Mouse (Mus musculus) midbrain, postnatal 0 days (tissue): ENCODE data around the gene BC035044. TPM values are rescaled to one million over a fixed set of nuclear protein-coding genes. Genes with fewer than 3 reads are reported as not detected.
A peak's percentile ranks its signal among the peaks of the same experiment; 100 is the strongest.

Source experiments
- ATAC-seq: fragments of 200-750 bp; cut with Nextera tagmentation; 2 replicates; pipeline ENCODE4 v1.8.0; 2017; ENCODE audit warnings: moderate number of reproducible peaks, mild to moderate bottlenecking, moderate TSS enrichment, moderate library complexity; ENCODE audit not compliant: low FRiP score
- DNase-seq: peaks from one replicate; pipeline ENCODE4 v3.0.0-alpha.2; 2015; ENCODE audit warnings: low spot score
- H3K27ac ChIP-seq: fragments of 300-500 bp; sonication (generic); 2 replicates; pipeline ENCODE4 v1.5.1; 2014; ENCODE audit warnings: low read depth, mild to moderate bottlenecking, low read length, mixed read lengths
- H3K27me3 ChIP-seq: fragments of 300-500 bp; sonication (generic); 2 replicates; pipeline ENCODE4 v1.6.1; 2014; ENCODE audit warnings: low read length, control low read depth, mixed read lengths; ENCODE audit not compliant: insufficient read depth
- H3K36me3 ChIP-seq: fragments of 300-500 bp; sonication (generic); 2 replicates; pipeline ENCODE4 v1.6.1; 2014; ENCODE audit warnings: low read length, control low read depth, mixed read lengths; ENCODE audit not compliant: insufficient read depth
- H3K4me1 ChIP-seq: fragments of 300-500 bp; sonication (generic); 2 replicates; pipeline ENCODE4 v1.6.1; 2014; ENCODE audit warnings: mild to moderate bottlenecking, control low read depth, antibody characterized with exemption, low read length, mixed read lengths; ENCODE audit not compliant: insufficient read depth
- H3K4me2 ChIP-seq: fragments of 300-500 bp; sonication (generic); 2 replicates; pipeline ENCODE4 v1.6.1; 2014; ENCODE audit warnings: low read depth, mild to moderate bottlenecking, low read length, mixed read lengths; ENCODE audit not compliant: poor library complexity, severe bottlenecking
- H3K4me3 ChIP-seq: fragments of 300-500 bp; sonication (generic); 2 replicates; pipeline ENCODE4 v1.5.1; 2014; ENCODE audit warnings: low read depth, mild to moderate bottlenecking, low read length, moderate library complexity
- H3K9ac ChIP-seq: fragments of 300-500 bp; sonication (generic); replicated peaks from 2 replicates; pipeline ENCODE4 v1.6.1; 2014; ENCODE audit warnings: mild to moderate bottlenecking, low read length, moderate library complexity, mixed read lengths; ENCODE audit not compliant: poor library complexity, severe bottlenecking
- H3K9me3 ChIP-seq: fragments of 300-500 bp; sonication (generic); 2 replicates; pipeline ENCODE4 v1.6.1; 2016; ENCODE audit warnings: low read length, control low read depth
- CTCF ChIP-seq: IDR thresholded peaks from 2 replicates; pipeline ENCODE4 v1.5.1; 2016; ENCODE audit warnings: antibody characterized with exemption, mild to moderate bottlenecking
- WGBS: fragments of 180-500 bp; shearing (Covaris S2); extraction: QIAGEN DNeasy Blood & Tissue Kit; methylation state at CpG from one replicate; pipeline ENCODE4 v1.1.7; 2014; 5-methylcytosine and 5-hydroxymethylcytosine counted together
- polyA plus RNA-seq: library from polyadenylated mRNA; unstranded; fragments of >200 nt; fragmentation: Nextera tagmentation; extraction: Ambion mirVana; gene quantifications from 2 replicates; pipeline ENCODE4 v1.2.1, GENCODE M21; 2015
- total RNA-seq: library from RNA; depleted of rRNA; stranded (reverse); fragments of >200 nt; gene quantifications from 2 replicates; pipeline ENCODE4 v1.2.3, GENCODE M21; 2014

Gene BC035044
- total and polyA plus RNA-seq, 2 experiments from 2014 or later: 0.38 to 0.41 TPM

DNA sequence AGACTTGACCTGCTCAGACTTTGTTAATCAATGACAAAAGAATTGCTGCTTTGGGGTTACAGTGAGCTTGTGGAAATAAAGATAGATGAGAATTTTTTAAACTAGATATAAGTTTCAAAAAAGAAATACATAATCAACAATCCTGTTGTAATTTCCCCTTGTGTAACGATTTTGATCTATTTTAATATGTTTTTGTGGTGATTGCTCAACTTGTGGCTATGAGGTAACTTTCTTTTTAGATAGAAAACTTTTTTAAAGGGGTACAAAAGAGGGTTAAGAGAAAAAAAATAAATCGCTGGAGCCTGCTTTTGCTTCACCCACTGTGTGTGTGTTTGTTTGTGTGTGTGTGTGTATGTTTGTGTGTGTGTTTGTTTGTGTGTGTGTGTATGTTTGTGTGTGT lies 39.8 kb downstream of the BC035044 start:
- Histone ChIP-seq H3K4me2 (no peak overlapping the region), H3K9me3 (no peaks in the 10 kb centered on the region), H3K27ac (no peak overlapping the region), H3K4me1 (no peaks in the 10 kb centered on the region), H3K4me3 (no peak overlapping the region), H3K36me3 (no peaks in the 10 kb centered on the region), H3K9ac (no peak overlapping the region), H3K27me3 (no peaks in the 10 kb centered on the region)
- ATAC-seq (no peak), DNase-seq (no peak)
- no peak for TF ChIP-seq CTCF
- WGBS: 85% methylated on average over 2 of the region's 2 CpGs

DNA sequence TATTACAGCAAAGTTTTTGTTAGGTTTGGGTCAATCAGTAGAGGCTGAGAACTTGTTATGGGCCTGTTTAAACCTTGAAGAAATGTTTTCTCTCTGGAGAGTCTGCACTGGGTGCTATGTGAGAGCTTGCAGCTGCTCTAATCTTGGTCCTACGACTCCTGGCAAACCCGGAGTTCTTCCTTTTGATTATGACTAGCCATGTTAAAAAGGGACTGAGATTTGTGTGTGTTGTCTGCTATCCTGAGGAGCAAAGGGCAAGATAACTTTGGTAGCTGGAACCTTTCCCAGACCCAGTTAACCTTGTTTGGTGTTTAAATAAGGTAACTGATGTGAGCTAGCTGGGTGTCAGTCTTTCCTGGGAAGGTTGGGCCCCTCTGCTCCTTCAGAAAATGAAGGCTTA lies 40.3 kb downstream of the BC035044 start:
- 76% methylated on average over 2 of the region's 2 CpGs for WGBS
- no peak for DNase-seq
- H3K36me3 ChIP-seq: no peaks in the 10 kb centered on the region
- no peak for TF ChIP-seq CTCF
- ATAC-seq: no peak
- H3K9me3 ChIP-seq: no peaks in the 10 kb centered on the region
- H3K9ac ChIP-seq: no peak overlapping the region
- no peaks in the 10 kb centered on the region for H3K27me3 ChIP-seq
- no peak overlapping the region for H3K4me2 ChIP-seq
- no peaks in the 10 kb centered on the region for H3K4me1 ChIP-seq
- no peak overlapping the region for H3K4me3 ChIP-seq
- H3K27ac ChIP-seq: no peak overlapping the region

DNA sequence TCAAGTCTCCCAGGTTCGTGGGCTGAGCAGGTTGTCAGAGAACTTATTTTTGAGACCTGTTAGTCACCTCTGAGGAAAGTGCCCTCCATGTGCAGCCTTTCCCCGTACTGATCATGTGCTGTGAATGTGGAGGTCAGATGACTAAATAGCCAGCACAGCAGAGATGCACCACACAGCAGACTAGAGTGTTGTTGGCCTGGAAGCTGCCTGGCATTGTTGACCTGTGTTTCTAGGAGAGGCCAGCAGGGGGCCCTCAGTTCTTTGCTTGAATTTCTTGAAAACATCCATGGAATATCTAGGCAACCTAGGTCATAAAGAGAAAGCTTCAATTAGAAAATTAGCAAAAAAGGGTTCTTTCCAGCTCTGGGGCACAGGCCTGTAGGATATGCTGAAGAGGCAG lies 41.0 kb downstream of the BC035044 start:
- 55% methylated on average over 2 of the region's 2 CpGs for WGBS
- H3K27me3 ChIP-seq: no peaks in the 10 kb centered on the region
- H3K9me3 ChIP-seq: no peaks in the 10 kb centered on the region
- no peak overlapping the region for H3K27ac ChIP-seq
- no peaks in the 10 kb centered on the region for H3K36me3 ChIP-seq
- DNase-seq: peak; percentile 75
- no peak overlapping the region for H3K4me2 ChIP-seq
- peak; percentile 85 for TF ChIP-seq CTCF
- ATAC-seq: 0 out of 2 replicates have a peak, but pooled peaks have one; percentile 38
- no peak overlapping the region for H3K9ac ChIP-seq
- no peak overlapping the region for H3K4me3 ChIP-seq
- no peaks in the 10 kb centered on the region for H3K4me1 ChIP-seq

DNA sequence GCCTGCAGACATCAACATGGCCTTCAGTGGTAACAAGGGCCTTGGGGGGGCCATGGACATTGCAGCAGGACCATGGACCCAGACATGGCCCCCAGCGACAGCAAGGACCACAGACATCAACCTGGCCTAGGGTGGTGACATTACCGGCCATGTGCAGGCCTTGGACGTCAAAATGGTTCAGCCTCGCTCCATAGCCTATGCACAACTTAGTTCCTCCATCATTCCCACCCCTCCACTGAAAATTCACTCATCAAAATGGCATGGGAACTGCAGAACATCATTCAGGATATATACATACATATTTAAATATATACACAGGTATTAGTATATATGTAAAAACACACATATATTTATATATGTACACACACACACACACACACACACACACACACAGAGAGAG lies 43.5 kb downstream of the BC035044 start:
- Histone ChIP-seq H3K9ac (no peak overlapping the region), H3K4me3 (no peak overlapping the region), H3K27me3 (no peaks in the 10 kb centered on the region), H3K9me3 (no peaks in the 10 kb centered on the region), H3K27ac (no peak overlapping the region), H3K36me3 (no peaks in the 10 kb centered on the region), H3K4me1 (no peaks in the 10 kb centered on the region), H3K4me2 (no peak overlapping the region)
- WGBS: 93% methylated on average over 4 of the region's 4 CpGs
- TF ChIP-seq CTCF: no peak
- no peak for ATAC-seq
- DNase-seq: no peak

DNA sequence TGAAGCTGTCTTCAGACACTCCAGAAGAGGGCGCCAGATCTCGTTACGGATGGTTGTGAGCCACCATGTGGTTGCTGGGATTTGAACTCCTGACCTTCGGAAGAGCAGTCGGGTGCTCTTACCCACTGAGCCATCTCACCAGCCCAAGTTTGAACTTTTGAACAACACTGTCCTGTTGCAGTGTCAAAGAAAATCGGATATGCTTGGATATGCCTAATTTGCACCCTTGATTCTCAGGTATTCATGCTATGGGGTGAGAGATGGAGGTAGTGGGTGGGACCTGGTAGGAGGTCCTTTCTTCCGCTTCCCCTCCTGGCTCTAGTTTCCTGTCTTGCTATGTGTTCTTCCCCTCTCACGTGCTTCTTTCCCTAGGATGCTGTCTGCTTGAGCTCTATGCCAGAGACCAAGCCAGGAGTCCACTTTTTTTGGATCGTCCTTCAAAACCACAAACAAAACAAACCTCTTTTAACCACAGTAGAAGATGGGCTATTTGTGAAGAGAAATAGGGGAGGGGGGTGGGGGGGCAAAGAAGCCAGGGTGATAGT lies 44.9 kb downstream of the BC035044 start:
- Histone ChIP-seq H3K9ac (no peak overlapping the region), H3K4me3 (no peak overlapping the region), H3K4me2 (no peak overlapping the region), H3K9me3 (no peaks in the 10 kb centered on the region), H3K36me3 (no peaks in the 10 kb centered on the region), H3K27ac (no peak overlapping the region), H3K27me3 (no peaks in the 10 kb centered on the region), H3K4me1 (no peaks in the 10 kb centered on the region)
- 65% methylated on average over 6 of the region's 9 CpGs for WGBS
- DNase-seq: no peak
- ATAC-seq: no peak
- no peak for TF ChIP-seq CTCF

DNA sequence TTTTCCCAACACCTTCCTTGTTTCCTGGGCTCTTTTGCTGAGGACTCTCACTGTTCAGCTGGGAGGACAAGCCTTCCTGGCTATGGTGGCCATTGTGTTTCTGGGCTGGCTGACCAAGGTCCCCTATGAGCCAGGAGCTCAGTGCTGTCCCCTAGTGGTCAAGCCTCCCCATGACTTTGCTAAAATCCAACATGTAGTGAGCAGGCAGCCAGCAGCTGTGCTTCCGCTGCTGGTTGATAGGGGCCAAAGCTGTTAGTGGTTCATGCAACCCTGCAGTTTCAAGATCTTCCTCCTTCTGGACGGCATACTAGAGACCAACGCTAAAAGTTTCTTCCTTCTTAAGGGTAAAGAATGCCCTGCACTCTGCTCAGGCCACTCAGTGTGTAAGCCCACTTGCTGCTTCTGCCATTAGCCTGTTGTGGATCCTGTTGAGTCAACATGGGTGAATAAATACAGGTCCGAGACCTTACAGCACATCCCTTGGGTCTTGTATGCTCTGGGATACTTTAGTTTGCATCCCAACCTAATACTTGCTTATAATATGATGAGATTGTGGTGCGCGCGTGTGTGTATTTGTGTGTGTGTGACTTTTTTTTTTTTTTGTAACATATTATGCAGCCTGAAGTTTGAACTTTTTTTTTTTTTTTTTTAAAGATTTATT lies 45.5 kb downstream of the BC035044 start:
- WGBS: 26% methylated on average over 7 of the region's 7 CpGs
- 0 out of 2 replicates have a peak overlapping the region, but pooled peaks have one; percentile 18 for H3K27ac ChIP-seq

More for the DNA sequence above, 45.5 kb downstream of the BC035044 start:
- no peak for ATAC-seq
- Histone ChIP-seq H3K4me3 (no peak overlapping the region), H3K9ac (no peak overlapping the region), H3K27me3 (no peaks in the 10 kb centered on the region), H3K9me3 (no peaks in the 10 kb centered on the region), H3K36me3 (no peaks in the 10 kb centered on the region), H3K4me2 (0 out of 2 replicates have a peak overlapping the region, but pooled peaks have one; percentile 20), H3K4me1 (no peaks in the 10 kb centered on the region)
- TF ChIP-seq CTCF: peak; percentile 99
- DNase-seq: peak; percentile 93
